Mouse (Mus musculus): ENCODE results near the gene Camp. TPM values are rescaled to one million over a fixed set of nuclear protein-coding genes. Genes with fewer than 3 reads are reported as not detected.

The Camp gene
- polyA plus RNA-seq, 1 experiment from 2014 or later, result not detected

DNA sequence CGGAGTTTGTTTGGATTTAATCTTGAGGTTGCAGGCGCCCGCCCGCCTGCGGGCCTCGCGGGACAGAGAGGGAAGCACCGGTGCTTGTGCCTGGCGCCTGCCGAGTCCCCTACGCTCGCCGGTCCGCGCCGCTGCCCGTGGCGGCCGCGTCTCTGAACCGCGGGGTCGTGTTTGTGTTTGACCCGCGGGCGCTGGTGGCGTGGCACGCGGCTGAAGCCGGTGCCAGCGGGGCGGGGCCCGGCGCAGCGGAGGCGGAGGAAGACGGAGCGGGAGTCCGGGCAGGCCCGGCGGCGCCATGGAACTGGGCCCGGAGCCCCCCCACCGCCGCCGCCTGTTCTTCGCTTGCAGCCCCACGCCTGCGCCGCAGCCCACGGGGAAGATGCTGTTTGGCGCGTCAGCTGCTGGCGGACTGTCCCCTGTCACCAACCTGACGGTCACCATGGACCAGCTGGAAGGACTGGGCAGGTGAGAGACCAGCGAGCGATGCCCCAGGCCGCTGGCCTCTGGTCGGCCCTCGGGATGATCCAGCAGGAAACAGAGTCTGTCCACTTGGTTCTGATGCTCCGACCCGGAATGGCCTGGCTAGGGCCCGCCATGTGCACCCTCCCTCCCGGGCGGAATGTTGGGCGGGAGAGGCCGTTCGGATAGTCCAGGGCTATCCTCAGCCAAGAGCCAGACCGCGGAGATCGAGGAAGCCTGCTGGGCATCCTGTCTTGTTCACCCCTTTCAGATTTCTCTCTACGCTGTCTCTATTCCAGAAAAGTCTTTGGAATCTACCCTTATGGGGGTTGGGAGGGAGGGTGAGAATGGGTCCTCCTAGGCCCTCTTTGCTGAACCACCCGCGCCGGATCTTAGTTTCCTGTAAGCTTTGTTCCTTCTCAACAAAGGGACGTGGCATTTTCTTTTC is 26.5 kb upstream of the Camp start:
- peaks cover 42% of the 10 kb centered on the region for H3K36me3 ChIP-seq
- peak overlapping the region; percentile 97 for H3K27ac ChIP-seq
- DNase-seq (ENCODE audit: low spot score), result peak; percentile 69
- peak overlapping the region; percentile 100 for H3K4me3 ChIP-seq
- under 1% methylated on average over 76 of the region's 76 CpGs for WGBS
- H3K9me3 ChIP-seq (replicated peaks), result no peaks in the 10 kb centered on the region
- H3K27me3 ChIP-seq (ENCODE audit: low read depth, poor library complexity, severe bottlenecking), result no peaks in the 10 kb centered on the region
- peaks cover 18% of the 10 kb centered on the region for H3K4me1 ChIP-seq

DNA sequence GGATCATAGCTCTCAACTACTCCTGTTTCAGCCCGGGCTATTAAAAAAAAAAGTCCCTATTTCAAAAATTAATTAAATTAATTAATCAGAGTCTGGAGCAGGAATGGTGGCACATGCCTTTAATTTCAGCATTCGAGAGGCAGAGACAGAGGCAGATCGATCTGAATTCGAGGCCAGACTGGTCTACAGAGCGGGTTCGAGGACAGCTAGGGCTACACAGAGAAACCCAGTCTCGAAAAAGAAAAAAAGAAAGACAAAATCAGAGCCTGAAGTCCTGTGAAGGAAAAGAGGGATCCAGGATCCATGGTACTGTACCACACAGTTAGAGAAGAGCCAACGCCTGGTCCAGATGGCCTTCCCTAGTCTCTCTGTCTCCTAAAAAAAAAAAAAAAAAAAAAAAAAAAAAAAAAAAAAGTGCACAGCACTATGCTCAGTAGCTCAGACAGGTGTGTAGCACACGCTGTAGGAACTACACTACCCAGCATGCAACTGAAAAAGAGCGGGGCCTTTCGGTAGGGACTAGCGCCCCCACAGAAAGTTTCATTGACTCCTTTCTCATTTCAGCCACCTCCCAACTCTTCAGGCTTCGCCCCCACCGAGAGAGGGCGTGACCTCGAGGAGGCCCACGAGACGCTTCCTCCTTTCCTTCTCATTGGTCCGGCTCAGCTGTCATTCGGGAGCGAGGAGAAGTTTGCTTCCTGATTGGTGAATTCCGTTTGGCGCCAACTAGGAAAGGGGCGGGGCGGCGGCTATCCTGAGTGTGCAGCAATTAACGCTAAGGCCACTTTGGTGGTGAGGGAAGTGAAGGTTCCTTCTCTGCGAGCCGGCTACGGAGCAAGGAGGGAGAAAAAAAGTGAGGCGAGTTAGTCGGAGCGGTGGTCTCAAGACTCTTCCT is 25.6 kb upstream of the Camp start, which contains the start of gene Cdc25a:
Cdc25a (plus strand) TSS at position 783 of the 895 bp plus-strand sequence.
- Histone ChIP-seq H3K36me3 (peaks cover 33% of the 10 kb centered on the region), H3K4me3 (peak within 1 kb of the TSS; percentile 100), H3K27me3 (ENCODE audit: low read depth, poor library complexity, severe bottlenecking) (no peaks in the 10 kb centered on the region), H3K9me3 (replicated peaks) (no peaks in the 10 kb centered on the region), H3K27ac (peak within 1 kb of the TSS; percentile 97), H3K4me1 (peaks cover 23% of the 10 kb centered on the region)
- peak; percentile 96 for DNase-seq (ENCODE audit: low spot score)
- WGBS, result 7% methylated on average over 33 of the region's 33 CpGs

DNA sequence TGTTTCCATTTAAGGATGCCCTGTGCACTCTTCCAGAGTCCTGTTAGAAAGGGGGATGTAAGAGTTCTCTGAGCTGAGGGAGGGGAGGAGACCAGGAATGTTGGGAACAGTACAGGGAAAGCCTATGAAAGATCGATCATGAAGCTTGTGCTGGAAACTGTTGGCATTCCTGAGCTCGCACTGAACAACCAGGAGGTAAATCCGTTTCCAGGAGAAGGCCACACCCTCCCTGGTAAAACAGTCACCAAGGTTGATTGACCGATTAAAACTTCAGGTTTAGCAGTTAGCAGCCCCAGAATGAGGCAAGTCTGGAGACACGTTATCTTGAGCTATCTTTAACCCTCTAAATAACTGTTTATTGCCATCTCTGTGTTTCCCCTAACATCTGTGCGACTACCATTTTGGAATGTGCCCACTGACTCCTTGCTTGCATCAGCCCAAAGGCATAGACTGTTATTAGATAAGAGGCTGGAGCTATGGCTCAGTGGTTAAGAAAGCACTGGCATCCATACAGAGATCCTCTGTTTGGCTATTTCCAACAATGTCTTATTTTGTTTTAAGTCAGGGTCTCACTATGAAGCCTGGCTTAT is 21.7 kb upstream of the Camp start:
- Histone ChIP-seq H3K36me3 (no peaks in the 10 kb centered on the region), H3K4me1 (peaks cover 12% of the 10 kb centered on the region), H3K27me3 (ENCODE audit: low read depth, poor library complexity, severe bottlenecking) (no peaks in the 10 kb centered on the region), H3K4me3 (no peak overlapping the region), H3K9me3 (replicated peaks) (no peaks in the 10 kb centered on the region), H3K27ac (0 out of 2 replicates have a peak overlapping the region, but pooled peaks have one; percentile 25)
- no peak for DNase-seq (ENCODE audit: low spot score)
- WGBS, result 43% methylated on average over 6 of the region's 6 CpGs

DNA sequence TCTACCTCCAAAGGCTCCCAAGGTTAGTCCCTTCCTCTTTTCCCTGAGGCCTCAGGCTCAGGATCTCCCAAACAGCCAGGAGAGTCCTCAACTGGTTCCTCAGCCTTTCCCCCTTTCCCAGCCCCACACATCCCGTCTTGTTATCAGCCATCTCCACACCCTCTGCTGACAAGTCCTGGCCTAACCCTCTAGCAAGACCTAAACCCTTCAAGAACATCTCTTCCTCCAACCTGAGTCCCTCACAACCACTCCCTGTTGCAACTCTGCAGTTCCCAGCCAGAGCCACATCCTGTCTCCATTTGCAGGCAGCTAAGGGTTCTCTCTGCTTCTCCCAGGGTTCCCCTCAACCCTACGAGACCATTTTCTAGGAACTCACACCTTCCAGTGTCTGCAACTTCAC is 16.8 kb upstream of the Camp start:
- DNase-seq (ENCODE audit: low spot score), result no peak
- Histone ChIP-seq H3K4me1 (peaks cover 8% of the 10 kb centered on the region), H3K36me3 (no peaks in the 10 kb centered on the region), H3K27me3 (ENCODE audit: low read depth, poor library complexity, severe bottlenecking) (peaks cover 8% of the 10 kb centered on the region; the same call in 1 of the 2 replicates), H3K9me3 (replicated peaks) (no peaks in the 10 kb centered on the region), H3K27ac (no peak overlapping the region), H3K4me3 (no peak overlapping the region)
- WGBS, result 58% methylated on average over 2 of the region's 2 CpGs

DNA sequence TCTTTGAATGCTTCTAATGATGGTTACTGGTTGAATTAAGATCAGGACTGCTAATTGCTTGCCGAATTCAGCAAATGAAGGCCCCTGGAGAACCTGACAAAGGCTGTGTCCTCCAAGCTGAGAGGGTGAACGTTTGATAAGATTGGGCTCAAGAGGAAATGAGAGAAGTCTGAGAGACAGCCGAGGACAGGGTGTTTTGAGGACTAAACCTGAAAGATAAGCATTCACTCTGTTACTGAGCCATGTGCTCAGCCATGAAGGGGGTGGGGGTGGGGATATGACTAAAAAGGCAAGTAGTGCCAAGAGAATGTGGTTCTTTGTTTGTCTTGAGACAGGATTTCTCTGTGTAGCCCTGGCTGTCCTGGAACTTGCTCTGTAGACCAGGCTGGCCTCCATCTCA is 13.7 kb upstream of the Camp start:
- Histone ChIP-seq H3K4me3 (no peak overlapping the region), H3K9me3 (replicated peaks) (no peaks in the 10 kb centered on the region), H3K27me3 (ENCODE audit: low read depth, poor library complexity, severe bottlenecking) (peaks cover 8% of the 10 kb centered on the region; the same call in 1 of the 2 replicates), H3K36me3 (no peaks in the 10 kb centered on the region), H3K4me1 (no peaks in the 10 kb centered on the region), H3K27ac (no peak overlapping the region)
- DNase-seq (ENCODE audit: low spot score), result no peak
- WGBS, result 74% methylated on average over 3 of the region's 3 CpGs

DNA sequence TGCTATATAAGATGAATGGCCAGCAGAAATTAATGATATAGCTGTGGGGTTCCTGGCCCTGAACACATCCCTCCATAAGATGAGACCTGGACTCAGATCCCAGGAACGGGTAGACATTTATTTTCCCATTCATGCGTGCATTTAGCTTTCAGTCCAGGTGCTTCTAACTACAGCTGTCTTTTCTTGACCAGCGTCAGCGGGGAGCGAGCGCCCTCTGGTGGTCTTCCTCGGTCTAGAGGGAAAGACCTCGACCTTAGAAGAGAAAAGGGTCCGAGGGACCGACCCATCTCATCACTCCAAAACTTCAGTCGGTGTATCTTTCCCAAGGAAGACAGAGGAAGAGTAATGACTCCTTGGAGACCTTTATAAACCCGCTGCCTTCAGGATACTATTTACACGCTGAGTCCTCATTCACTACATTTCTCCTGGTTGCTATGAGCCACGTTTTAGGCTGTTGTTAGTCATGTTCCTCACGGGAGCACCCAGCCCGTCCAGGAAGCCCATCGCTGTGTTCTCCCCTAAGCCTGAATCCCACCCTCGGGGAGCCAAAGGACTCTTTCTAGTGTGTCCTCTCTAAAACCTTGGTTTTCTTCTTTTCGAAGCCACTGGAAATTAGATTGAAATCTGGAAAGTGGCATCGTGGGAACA is 13.1 kb upstream of the Camp start:
- Histone ChIP-seq H3K27ac (no peak overlapping the region), H3K27me3 (ENCODE audit: low read depth, poor library complexity, severe bottlenecking) (peaks cover 8% of the 10 kb centered on the region; the same call in 1 of the 2 replicates), H3K4me1 (no peaks in the 10 kb centered on the region), H3K9me3 (replicated peaks) (no peaks in the 10 kb centered on the region), H3K36me3 (no peaks in the 10 kb centered on the region), H3K4me3 (peak overlapping the region; percentile 15)
- peak; percentile 94 for DNase-seq (ENCODE audit: low spot score)
- 23% methylated on average over 20 of the region's 20 CpGs for WGBS

DNA sequence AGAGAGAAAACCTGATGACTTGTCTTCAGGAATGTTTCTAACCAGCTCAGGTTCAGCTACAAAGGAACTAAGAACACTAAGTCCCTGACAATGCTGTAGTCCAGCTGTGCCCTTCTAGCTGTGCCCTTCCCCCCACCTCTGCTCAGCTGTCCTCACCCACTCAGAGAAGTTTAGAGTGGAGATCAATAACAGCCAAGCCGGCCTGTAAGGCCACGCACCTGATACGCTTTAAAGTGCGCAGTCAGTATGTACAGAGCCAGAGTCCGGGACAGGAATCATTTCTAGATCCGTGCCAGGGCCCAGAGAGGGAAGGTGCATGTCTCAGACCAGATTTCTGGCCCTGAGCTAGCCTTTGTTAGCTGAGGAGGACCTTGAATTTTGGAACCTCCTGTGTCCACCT is 6.5 kb upstream of the Camp start:
- WGBS, result 82% methylated on average over 6 of the region's 6 CpGs
- Histone ChIP-seq H3K9me3 (replicated peaks) (no peaks in the 10 kb centered on the region), H3K4me1 (no peaks in the 10 kb centered on the region), H3K27ac (no peak overlapping the region), H3K36me3 (no peaks in the 10 kb centered on the region), H3K4me3 (no peak overlapping the region), H3K27me3 (ENCODE audit: low read depth, poor library complexity, severe bottlenecking) (no peaks in the 10 kb centered on the region)
- no peak for DNase-seq (ENCODE audit: low spot score)

DNA sequence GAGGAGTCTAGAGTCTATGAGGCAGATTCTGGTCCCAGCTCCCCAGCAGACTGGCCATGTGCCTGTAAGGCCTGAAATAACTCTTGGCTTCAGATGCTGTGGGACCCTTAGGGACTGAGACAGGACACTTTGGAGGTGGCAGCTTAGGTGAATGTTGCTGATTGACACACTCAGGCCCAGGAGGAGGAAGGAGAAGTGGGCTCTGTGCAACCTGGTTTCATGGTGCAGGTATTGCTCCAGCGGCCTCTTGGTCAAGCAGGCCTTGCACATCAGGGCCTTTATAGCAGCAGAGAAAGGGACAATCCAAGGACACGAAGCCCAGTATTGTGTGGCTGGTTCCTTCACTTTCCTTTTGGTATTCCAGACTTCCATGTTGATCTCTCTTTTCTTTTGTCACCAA is 4.9 kb upstream of the Camp start:
- Histone ChIP-seq H3K4me1 (no peaks in the 10 kb centered on the region), H3K36me3 (no peaks in the 10 kb centered on the region), H3K27me3 (ENCODE audit: low read depth, poor library complexity, severe bottlenecking) (no peaks in the 10 kb centered on the region), H3K4me3 (no peak overlapping the region), H3K27ac (no peak overlapping the region), H3K9me3 (replicated peaks) (no peaks in the 10 kb centered on the region)
- WGBS, result 91% methylated on average over 2 of the region's 2 CpGs
- no peak for DNase-seq (ENCODE audit: low spot score)

DNA sequence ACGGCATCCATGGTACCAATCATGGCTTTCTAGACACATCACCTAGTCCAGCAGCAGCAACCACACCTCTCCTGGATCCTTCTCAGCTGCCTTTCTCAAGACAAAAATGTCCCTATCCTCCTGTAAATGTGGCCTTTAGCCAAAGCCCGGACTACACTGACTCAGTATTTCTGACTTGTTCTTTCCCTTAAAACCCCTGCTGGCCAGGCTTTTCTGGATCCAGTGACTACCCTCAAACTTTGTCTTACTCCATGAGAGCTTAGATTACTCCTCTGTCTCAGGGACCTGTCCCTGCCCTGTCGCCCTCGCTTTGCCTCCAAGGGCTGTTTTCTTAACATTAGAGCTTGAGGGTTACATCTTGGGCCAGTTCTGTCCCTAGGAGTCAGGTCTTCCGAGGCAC is 682 bp upstream of the Camp start:
- H3K4me3 ChIP-seq, result no peak overlapping the region
- H3K27me3 ChIP-seq (ENCODE audit: low read depth, poor library complexity, severe bottlenecking), result no peaks in the 10 kb centered on the region
- no peak for DNase-seq (ENCODE audit: low spot score)
- no peaks in the 10 kb centered on the region for H3K9me3 ChIP-seq (replicated peaks)
- H3K4me1 ChIP-seq, result no peaks in the 10 kb centered on the region
- peaks cover 5% of the 10 kb centered on the region for H3K36me3 ChIP-seq
- no peak overlapping the region for H3K27ac ChIP-seq
- 85% methylated on average over 5 of the region's 5 CpGs for WGBS

DNA sequence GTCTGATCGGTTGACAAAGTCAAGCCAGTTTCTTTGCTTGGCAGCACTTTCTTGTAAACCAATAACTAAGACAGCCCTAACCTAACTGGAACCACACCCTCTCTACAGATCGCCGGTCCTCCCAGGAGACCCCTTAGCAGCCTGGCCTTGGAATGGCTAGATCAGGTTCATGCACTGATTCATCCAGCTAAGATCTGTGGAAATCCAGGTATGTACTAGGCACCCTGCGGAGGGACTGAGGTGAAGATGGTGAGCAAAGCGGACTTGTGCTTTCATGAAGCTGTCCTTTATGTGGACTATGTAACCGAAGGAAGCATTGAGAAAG is 16.4 kb downstream of the Camp start:
- H3K36me3 ChIP-seq, result peaks cover 53% of the 10 kb centered on the region
- peaks cover 9% of the 10 kb centered on the region for H3K4me1 ChIP-seq
- no peak for DNase-seq (ENCODE audit: low spot score)
- peak overlapping the region; percentile 87 for H3K27ac ChIP-seq
- peak overlapping the region; percentile 64 for H3K4me3 ChIP-seq
- no peaks in the 10 kb centered on the region for H3K9me3 ChIP-seq (replicated peaks)
- 15% methylated on average over 6 of the region's 6 CpGs for WGBS
- no peaks in the 10 kb centered on the region for H3K27me3 ChIP-seq (ENCODE audit: low read depth, poor library complexity, severe bottlenecking)

DNA sequence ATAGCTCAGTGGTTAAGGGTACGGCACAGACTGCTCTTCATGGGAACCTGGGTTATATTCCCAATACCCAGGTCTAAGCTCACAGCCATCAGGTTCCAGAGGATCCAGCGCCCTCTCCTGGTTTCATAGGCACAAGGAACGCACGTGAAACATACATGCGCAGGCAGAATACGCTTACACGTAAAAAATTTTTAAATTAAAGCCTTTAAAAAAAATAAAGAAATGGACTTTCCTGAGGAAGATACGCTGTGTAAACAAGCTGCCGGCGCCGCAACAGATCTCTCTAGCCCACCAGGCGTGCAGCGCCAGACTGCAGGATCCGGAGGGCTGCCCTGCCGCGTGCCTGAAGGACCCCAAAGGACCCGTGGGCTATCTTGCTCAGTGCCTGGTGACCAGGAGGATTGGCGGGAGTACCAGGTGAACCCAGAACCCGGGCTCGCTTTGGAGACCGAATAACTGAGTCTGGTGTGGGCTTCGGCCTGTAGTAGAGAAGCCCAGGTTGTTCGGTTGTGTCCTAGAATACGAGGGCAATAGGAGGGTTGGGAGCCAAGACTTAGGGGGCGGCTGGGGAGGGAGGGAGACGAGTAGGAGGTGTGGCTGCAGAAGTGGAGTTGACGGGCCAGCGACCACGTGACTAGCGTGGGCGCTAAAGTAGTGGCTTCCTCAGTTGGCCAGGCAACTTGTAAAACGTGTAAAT is 16.9 kb downstream of the Camp start, which contains the start of gene Nme6:
Nme6 (plus strand) TSS at position 359 of the 697 bp plus-strand sequence.
- Histone ChIP-seq H3K4me1 (peaks cover 9% of the 10 kb centered on the region), H3K27me3 (ENCODE audit: low read depth, poor library complexity, severe bottlenecking) (no peaks in the 10 kb centered on the region), H3K27ac (peak within 1 kb of the TSS; percentile 87), H3K4me3 (peak within 1 kb of the TSS; percentile 64), H3K36me3 (peaks cover 48% of the 10 kb centered on the region), H3K9me3 (replicated peaks) (no peaks in the 10 kb centered on the region)
- WGBS, result under 1% methylated on average over 32 of the region's 32 CpGs
- peak; percentile 95 for DNase-seq (ENCODE audit: low spot score)

DNA sequence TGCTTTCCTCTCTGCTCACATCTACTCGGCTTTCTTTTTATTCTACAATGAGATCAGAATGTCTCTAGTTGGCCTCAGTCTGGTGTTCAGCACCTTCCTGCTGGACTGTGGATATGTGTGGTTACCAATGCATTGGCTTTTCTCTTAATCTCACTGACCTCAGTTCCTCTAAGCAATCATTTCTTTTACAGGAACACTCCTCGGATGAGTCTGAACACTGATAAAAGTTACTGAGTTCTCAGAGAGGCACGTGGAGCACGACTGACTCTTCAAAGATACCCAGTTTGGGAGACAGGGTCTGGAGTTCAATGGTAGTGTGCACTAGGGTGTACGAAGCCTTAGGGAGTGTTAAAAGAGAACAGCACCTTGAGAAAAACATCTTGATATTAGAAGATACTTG is 23.2 kb downstream of the Camp start:
- WGBS, result 77% methylated on average over 5 of the region's 5 CpGs

More for the DNA sequence above, 23.2 kb downstream of the Camp start:
- Histone ChIP-seq H3K4me1 (no peaks in the 10 kb centered on the region), H3K9me3 (replicated peaks) (no peaks in the 10 kb centered on the region), H3K36me3 (peaks cover 23% of the 10 kb centered on the region), H3K27ac (no peak overlapping the region), H3K4me3 (no peak overlapping the region), H3K27me3 (ENCODE audit: low read depth, poor library complexity, severe bottlenecking) (no peaks in the 10 kb centered on the region)
- no peak for DNase-seq (ENCODE audit: low spot score)
